Mouse (Mus musculus) gastrocnemius, postnatal 10 days (tissue): ENCODE results near the gene Grk1. TPM values are rescaled to one million over a fixed set of nuclear protein-coding genes. Genes with fewer than 3 reads are reported as not detected.
A peak's percentile ranks its signal among the peaks of the same experiment; 100 is the strongest.

Experiments
- DNase-seq: peaks from one replicate; pipeline ENCODE4 v3.0.0; 2021; ENCODE audit warnings: mixed read lengths
- long read RNA-seq, 2 experiments: library from polyadenylated mRNA; stranded (forward); transcript quantifications; one replicate each; pipeline ENCODE4 v2.0.0; 2021
- total RNA-seq, 2 experiments: library from RNA; stranded (reverse); gene quantifications; 2 replicates each; pipeline ENCODE4 v1.2.3; 2021

The Grk1 gene
- under 1 TPM; 0.02 TPM for total RNA-seq
- long read RNA-seq, experiment 1, result 0 reads
- long read RNA-seq, experiment 2, result 0 reads

DNA sequence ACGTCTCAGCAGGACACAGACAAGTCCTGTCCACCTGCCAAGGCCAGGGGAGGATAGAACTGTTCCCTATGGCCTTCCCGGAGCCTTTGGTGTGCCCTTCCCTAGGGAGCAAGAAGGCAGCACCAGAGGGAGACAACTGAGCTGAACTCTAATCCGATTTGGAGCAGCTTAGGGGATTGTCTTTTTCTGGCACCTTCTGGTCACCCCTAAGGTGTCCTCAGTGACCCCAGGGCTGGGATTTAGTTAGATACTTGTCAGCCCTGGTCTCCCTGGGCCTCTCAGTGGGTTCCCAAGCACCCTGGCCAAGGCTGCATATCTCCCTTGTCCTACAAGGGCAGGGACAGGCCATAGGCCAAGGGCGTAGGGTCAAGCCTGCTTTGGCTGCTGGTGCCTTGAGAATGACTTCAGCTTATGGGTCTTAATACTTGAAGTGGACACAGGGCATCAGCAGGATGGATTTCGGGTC, at the start of gene Grk1:
Gene Grk1, plus strand, starts transcription at position 416 of the 466 bp plus-strand sequence.
- DNase-seq, result no peak

DNA sequence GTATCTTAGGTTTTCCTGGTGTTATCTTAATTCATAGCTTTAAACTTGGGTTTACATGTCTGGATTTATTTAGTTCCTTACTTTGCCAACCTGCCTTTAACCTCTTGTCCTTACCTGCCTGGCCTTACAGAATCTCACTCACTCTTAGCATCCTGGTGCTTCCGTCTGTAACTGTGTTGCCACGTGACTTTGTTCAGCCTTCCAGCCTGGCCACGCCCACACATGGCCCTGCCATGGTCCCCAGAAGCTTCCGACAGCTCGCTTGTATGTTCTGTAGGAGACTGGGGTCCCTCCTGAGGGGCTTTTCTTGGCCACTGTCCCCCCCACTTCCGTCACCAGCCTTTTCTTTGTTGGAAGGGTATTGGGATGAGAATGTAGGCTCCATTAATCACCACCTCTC, 48.7 kb upstream of the Grk1 start:
- DNase-seq, result no peak

DNA sequence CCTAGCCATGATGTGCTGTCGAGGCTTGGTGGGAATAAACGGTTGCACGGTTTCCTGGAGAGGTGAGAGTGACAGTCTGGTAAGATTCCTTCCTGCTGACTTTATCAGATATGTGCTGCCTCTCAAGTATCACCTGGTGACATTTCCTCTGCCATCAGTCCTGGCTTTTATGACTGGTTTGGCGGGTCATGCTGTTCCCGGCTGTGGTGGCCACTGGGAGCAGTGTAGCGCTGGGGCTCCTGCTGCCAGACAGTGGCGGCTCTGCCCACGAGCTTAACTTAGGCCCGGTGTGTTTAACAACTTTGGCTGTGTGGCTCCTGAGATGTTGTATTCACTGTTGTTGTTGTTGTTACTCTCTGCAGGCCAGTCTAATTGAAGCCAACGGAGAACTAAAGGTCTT, 48.2 kb upstream of the Grk1 start:
- no peak for DNase-seq

DNA sequence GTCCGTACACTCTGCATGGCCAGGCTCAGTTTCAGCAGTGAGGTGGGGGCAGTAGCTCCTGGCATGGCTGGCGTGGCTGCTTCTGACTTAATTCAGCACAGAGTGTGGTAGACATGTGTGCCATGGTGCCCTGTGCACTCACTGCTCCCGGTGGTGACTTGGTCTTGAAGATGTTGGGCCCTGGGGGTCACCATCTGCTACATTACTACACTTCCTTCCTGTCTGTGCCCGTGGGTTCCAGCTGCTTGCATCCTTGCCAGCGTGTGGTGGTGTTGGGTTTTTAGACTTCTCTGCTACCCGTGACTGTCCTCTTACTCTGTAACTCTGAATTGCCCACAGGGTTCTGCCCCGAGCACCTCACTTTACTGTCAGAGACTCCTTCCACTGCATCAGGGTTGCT, 44.7 kb upstream of the Grk1 start:
- DNase-seq, result no peak

DNA sequence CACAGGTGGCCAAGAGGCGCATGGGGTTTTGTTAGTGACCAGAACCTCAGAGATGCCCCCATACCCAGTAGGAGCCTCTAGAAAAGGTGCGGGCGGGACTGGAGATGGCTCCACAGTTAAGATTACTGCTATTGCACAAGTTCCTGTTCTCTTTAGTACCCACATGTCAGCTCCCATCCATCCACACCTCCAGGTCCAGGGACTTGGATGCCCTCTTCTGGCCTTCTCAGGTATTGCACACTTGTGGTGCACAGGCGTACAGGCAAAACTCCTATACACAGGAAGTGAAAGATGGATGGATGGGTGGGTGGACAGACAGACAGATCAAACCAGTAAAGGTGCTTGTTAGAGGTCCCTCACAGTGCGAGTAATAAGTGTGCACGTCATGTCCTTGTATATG, 43.0 kb upstream of the Grk1 start:
- DNase-seq, result no peak

DNA sequence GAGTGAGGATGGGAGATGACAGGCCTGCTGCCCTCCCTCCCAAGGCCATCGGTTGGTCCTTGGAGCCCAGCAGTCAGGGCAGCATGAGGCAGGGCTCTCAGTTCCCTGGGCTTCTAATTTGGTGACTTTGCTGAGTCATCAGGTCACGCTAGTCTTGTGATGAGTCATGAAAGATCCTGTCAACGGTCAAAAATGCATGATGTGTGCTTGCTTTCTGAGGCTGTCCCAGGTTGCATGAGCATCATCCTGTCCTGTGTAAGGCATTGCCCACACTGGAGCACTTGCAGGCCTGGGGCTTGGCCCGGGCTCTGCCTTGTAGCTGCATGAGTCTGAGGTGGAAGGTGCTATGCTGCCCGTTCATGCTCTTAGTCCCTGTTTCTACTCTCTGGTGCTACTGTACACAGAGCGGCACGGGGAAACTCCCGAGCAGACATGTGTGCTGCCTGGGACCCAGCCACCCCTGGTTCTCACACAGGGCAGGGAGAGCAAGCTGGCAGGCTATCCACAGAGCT, 31.7 kb upstream of the Grk1 start:
- no peak for DNase-seq

DNA sequence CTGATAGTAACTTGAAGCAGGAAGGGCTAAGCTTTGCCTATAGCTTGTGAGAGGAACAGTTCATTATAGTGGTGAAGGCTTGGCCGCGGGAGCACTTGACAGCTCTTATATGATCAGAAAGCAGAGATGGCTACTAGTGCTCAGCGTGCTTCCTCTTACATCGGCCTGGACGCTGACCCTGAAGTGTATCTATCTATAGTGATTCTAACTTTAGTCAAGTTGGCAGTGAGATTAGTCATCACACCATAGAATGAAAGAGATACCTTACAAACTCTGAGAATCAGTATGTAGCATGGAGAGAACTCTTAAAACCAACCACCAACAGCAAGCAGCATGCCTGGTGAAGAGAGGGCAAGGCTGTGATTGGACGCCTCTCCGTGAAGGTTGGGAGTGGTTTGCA, 23.3 kb upstream of the Grk1 start:
- DNase-seq, result no peak

DNA sequence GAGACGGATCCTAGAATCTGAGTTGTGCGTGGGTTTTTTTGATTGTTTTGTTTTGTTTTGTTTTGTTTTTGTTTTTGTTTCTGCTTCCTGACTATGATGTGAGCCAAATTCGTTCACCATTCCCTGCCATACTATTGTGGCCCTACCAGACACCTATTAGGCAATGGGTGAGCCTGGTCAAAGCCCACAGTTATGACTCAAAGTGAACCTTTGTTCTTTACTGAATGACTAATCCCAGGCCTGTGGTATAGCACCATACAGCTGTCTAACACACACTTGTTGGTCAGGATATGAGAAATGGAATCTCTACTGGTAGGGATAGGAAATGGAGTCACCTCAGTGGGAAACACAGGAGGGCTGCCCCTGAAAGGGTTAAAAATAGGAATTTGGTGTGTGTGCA, 22.3 kb upstream of the Grk1 start:
- no peak for DNase-seq

DNA sequence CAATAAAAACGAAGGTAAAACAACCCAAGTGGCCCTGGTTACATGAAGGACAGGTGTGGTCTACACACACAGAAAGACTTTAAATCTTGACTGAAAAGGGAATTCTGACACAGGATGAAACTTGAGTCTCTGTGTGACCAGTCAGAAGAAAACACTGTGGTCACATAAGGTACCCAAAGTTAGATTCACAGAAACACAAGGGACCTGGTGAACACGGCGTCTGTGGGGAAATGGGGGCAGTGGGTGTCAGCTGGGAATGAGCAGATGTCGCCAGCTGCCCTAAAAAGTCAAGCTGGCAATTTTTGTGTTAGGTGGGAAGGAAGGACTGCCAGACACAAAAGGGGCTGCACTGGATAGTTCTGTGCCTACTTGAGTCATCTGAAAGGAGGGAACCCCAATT, 21.9 kb upstream of the Grk1 start:
- DNase-seq, result no peak

DNA sequence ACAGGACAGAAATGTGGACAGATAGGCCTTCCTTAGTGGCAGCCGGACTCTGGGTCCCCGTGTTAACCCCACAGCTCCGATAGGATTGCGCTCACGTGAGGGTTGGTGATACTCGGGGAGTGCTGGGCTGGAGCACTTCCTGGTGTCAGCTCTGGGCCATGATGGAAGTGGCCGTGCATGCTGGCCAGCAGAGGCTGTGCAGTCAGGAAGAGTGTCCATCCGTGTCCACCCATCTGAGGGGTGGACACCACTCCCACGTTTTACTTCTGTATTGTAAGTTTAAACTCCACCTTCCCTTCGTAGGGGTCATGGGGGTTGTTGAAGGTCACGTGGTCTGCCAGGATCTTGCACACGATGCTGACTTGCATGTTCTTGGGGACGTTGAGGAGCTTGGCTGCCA, 18.5 kb upstream of the Grk1 start:
- DNase-seq, result no peak

DNA sequence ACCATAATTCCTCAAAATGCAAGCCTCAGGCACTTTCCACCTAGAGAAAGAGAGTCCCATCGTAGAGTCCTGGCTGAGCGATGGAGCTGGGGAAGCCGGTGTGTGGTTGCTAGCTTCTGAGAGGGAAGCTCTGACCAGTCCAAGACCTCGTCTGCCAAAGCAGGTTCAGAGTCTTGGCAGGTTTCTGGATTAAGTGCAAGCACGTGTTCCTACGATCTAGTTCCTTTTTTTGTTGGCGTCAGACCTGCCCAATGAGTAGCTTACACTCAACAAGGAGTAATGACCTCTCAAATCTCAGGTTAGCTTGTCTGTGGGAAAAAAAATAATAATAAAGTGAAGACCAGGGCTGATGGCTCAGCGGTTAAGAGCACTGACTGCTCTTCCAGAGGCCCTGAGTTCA, 17.2 kb upstream of the Grk1 start:
- DNase-seq, result no peak

DNA sequence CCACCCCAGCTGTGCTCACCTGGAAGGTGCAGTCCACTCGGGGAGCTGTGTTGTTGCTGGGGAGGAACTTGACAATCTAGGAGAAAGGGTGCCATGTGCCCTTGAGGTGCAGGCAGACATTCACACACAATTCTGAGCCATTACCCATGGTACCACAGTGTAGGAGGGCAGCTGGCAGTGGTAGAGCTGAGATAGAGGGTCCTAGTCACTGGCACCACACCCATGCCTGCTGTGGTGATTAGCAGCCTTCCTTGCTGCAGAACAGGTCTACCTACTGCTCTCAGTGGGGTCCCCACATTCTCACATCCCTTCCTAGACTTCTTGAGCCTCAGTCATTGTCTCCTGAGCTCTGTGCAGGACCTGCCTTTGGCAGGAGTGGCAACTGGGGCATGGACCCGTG, 16.1 kb upstream of the Grk1 start:
- DNase-seq, result no peak

DNA sequence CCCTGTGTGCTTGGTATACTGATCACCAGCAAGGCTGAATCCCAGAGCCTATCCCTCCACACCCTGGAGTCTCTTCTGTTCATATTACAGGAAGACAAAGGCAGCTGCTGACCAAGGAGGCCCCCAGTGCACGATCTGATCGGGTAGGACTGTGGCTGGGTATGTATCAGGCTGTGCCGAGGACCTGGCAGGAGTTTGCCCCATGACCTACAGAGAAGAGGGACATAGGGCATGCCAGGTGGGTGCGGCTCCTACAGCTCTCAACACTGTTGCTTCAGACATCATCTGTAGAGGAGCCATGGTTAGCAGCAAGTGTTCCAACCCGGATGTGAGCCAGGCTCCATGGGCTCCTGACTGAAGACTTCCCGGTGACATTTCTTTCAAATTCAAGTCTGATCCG, 11.0 kb upstream of the Grk1 start:
- no peak for DNase-seq

DNA sequence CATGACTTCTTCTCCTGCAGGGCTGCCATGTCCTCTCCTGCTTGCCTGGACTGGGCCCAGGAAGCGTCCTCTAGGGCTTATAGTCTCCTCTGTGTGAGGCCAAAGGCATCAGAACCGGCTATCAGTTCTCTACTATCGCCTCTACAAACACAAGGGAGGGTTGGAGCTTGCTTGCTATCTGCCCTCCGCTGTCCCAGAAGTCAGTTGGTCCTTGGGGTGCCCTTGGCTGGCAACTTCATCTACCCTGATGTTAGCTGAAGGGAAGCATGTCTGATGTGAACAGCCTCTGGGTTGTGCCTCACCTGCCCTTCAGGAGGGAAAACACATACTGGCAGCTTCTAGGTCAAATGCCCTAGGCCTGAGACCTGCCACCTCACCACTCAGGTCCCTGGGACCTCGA, 8.2 kb upstream of the Grk1 start, which contains the start of gene Atp4b:
Gene Atp4b, minus strand, starts transcription at position 101 of the 400 bp plus-strand sequence.
- no peak for DNase-seq

DNA sequence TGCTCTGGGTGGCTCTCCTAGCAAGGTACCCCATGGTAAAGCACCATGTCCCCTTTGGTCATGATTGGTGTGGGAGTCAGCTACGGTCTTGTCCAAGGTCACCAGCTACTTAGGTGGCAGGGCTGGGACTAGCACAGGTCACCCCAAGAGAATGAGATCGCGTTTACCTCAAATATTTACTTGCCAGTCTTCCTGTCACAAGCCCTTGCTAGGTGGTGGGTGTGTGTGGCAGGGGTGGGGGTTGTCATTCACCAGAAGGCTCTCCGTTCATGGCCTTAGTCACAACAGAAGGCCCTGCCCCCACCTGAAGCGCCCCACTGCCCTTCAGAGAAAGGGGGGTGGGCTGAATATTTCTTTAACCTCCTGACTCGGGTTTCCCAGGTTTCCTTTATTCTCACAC, 1.4 kb upstream of the Grk1 start:
- no peak for DNase-seq

DNA sequence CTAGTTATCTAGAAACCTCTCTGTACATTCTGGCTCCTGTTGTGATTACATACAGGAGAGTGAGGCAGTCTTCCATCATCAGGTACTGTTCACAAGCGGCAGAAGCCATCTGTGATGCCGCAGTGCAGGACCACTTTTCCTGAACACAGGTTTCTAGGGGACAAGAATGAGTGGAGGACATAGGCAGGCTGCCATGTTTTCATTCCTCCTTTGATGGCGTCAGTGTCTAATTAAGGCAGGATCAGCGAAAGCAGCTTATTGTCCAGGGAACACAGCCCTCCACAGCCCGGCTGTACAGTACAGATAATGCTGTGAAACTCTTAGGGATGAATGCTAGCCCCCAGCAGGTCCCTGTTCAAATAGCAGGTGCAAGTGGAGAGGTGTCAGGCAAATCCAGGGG, 1.1 kb downstream of the Grk1 start:
- no peak for DNase-seq

DNA sequence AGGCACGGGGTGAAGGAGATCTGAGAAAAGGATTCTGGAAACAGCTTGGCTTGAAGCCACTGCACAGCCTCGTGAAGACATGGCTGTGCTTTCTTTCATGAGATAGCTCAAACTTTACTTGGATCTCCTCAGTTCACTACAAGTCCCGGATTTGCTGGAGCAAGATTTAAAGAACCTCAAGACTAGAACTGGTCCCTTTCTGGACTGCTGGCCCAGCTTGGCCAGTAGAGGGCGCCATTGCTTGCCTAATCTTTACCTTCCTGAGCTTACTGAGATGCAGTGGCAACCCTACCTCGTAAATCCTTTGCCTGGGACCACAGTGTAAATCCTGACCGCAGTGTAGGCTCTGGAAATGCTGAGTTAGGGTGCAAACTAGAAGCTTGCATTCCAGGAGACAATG, 6.7 kb downstream of the Grk1 start:
- DNase-seq, result peak; percentile 75

DNA sequence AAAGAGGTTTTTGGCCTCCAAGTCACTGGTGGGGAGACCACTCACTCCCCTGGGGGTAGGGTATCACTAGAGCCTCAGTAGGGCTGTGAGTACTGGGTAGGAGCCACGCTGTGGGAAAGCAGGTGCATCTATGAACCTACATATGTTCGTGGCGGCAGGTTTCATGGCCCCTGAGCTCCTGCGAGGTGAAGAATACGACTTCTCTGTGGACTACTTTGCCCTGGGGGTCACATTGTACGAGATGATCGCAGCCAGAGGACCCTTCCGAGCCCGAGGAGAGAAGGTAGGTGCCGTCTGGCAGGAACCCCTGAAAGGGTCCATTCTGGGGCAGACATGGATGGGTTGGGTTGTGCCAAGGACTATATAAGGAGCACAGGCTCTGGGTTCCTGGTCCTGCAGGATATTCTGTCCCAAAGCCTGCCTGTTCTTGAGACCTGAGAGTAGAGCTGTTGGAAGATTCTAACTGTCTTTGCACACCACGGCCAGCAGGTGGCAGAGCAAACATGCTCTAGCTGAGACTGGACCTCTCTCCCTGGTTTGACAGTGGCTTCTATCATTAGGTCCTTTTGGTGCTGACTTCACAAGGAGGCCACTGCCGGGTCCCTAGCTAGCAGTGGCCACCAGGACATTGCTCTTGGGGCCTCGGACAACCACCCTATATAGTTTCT, 8.1 kb downstream of the Grk1 start:
- peak; percentile 71 for DNase-seq

DNA sequence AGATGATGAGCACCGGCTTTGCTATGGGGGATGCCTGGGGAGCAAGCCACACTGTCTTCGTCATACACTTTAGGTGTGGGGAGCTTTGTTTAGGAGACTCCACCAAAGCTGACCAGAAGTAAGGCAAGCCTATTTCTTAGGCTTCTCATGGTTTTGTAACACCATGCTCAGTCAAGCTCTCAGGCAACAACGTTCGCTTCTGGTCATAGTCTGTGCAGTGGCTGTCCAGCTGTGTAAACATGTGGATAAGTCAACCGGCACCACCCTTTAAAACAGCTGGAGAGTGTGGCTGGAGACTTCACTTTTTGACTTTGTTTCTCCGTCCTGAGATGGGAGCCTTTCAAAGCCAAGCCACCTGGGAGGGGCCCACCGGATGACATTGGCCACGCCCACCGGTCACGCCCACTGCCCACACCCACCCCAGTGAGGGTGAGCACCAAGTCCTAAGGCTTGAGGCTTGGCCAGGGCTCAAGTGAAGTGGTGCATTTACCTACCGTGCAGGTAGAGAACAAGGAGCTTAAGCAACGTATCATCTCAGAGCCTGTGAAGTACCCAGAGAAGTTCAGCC, 9.0 kb downstream of the Grk1 start:
- no peak for DNase-seq

DNA sequence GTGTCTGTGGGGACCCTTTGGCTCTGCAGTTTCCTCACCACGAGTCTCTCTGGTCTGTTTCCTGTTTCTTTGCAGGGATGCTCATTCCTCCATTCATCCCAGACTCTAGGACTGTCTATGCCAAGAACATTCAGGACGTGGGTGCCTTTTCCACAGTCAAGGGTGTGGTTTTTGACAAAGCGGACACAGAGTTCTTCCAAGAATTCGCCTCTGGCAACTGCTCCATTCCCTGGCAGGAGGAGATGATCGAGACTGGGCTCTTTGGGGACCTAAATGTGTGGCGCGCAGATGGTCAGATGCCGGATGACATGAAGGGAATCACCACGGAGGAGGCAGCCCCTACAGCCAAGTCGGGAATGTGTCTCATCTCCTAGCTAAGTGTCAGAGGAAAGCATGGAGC, 11.0 kb downstream of the Grk1 start:
- DNase-seq, result no peak

DNA sequence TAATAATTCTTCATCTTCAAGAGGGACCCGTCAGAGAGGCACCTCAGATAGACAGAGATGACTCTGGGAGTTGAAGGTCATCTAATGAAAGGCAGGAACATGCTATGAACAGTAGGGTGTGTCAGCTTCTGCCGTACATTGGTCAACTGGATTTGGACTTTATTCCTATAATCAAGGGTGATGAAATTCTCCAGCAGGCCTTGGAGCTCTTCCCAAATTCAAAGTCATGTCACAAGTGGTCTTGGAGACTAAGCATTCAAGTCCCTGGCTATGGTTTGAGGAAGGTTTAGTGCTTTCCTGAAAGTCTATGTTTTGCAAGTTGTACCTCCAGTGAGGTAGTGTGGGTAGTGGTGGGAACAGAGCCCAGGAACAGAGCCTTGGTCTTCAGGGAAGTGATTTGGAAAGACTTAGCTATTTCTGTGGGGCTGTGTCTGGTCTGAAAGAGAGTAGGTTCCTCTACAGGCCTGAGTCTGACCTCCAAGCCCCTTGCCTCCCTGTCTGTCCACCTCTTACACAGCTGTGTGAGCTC, 14.3 kb downstream of the Grk1 start:
- no peak for DNase-seq

DNA sequence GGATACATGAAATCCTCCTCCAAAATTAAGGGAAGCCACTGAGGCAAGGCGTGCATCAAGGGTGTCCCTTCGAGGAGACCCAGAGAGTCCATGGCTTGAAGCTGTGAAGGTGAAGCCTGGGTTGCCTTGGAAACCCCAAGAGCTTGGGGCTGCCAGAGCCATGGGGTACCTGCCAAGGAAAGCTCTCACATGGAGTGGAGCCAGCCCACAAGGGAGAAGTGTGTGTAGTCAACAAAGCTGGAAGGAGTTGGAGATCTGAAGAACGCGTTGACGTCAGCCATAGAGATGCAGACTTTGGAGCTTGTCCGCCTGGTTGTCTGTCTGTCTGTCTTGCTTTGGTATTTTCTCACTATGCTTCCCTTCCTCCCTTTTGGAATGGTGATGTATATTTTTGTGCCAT, 16.1 kb downstream of the Grk1 start:
- no peak for DNase-seq

DNA sequence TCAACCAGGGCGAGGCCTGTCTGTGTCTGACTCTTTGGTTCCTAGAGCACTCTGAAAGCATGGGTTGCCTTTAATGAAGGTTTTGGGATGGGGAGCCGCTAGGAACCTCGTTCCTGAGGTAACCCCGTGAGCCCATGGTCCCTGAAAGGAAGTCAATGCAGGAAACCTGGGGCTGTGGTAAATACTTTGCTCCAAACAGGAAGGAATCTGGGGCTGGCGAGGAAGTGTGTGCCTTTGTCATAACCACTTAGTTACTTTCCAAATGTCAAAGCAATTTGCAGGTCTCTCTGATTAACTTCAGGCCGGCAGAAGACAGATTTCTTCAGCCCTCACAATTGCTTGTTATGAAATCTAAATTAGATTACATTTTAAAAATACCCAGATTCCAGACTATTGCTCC, 22.5 kb downstream of the Grk1 start:
- DNase-seq, result no peak

DNA sequence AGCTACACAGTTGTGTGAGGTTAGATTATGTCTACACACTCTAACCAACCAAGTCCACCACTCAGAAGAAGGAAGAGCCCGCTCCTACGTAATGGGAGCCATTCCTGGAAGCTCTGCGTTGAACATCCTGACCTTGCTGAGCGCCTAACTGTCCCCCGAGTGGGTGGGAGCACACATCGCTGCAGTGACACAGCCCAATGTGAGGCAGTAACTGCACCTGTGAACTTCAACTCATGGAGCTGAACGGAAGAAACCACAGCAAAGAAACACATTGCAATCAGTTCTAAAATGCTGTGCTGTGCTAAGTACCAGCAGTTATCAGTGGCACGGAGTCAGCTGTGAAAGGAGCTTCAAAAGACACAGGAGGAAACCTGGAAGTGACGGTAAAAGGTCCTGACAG, 23.3 kb downstream of the Grk1 start:
- no peak for DNase-seq
